Mouse (Mus musculus): ENCODE results near the gene Npas2. TPM values are rescaled to one million over a fixed set of nuclear protein-coding genes. Genes with fewer than 3 reads are reported as not detected.
A peak's percentile ranks its signal among the peaks of the same experiment; 100 is the strongest.

Gene Npas2
- total RNA-seq, 2 experiments from 2014 or later, result 19.4 to 20.7 TPM

GRCm38 (mm10) chr1:39325228-39325627 lies 131.7 kb downstream of the Npas2 start:
- DNase-seq (ENCODE audit: low spot score in 2 of 2), result no peak

- no peak for DNase-seq (ENCODE audit: low spot score in 2 of 2)
Observed at GRCm38 (mm10) chr1:39327546-39327945, 134.0 kb downstream of the Npas2 start.

- no peak for DNase-seq (ENCODE audit: low spot score in 2 of 2)
Observed at GRCm38 (mm10) chr1:39330857-39331594, 137.5 kb downstream of the Npas2 start.

- DNase-seq (ENCODE audit: low spot score in 2 of 2), result no peak
Observed at GRCm38 (mm10) chr1:39332456-39332855, 138.9 kb downstream of the Npas2 start.

GRCm38 (mm10) chr1:39335561-39336196 lies 142.1 kb downstream of the Npas2 start:
- DNase-seq (ENCODE audit: low spot score in 2 of 2), result no peak

GRCm38 (mm10) chr1:39336788-39337187 lies 143.3 kb downstream of the Npas2 start:
- peak in 1 of 2 experiments; percentile 55 for DNase-seq (ENCODE audit: low spot score in 2 of 2)

GRCm38 (mm10) chr1:39338831-39339230 lies 145.3 kb downstream of the Npas2 start:
- no peak for DNase-seq (ENCODE audit: low spot score in 2 of 2)

- DNase-seq (ENCODE audit: low spot score in 2 of 2), result no peak
Observed at GRCm38 (mm10) chr1:39339455-39339854, 145.9 kb downstream of the Npas2 start.

- DNase-seq (ENCODE audit: low spot score in 2 of 2), result no peak
Observed at GRCm38 (mm10) chr1:39340156-39340555, 146.6 kb downstream of the Npas2 start.

GRCm38 (mm10) chr1:39340647-39341046 lies 147.1 kb downstream of the Npas2 start:
- DNase-seq (ENCODE audit: low spot score in 2 of 2), result peak in 1 of 2 experiments; percentile 46

GRCm38 (mm10) chr1:39341807-39342206 lies 148.3 kb downstream of the Npas2 start:
- DNase-seq (ENCODE audit: low spot score in 2 of 2), result no peak

- DNase-seq (ENCODE audit: low spot score in 2 of 2), result no peak
Observed at GRCm38 (mm10) chr1:39343242-39343641, 149.7 kb downstream of the Npas2 start.

GRCm38 (mm10) chr1:39344981-39345600 lies 151.6 kb downstream of the Npas2 start:
- peak in 1 of 2 experiments; percentile 27 for DNase-seq (ENCODE audit: low spot score in 2 of 2)

GRCm38 (mm10) chr1:39349001-39349400 lies 155.5 kb downstream of the Npas2 start:
- DNase-seq (ENCODE audit: low spot score in 2 of 2), result peak; percentile 37 to 66

GRCm38 (mm10) chr1:39349427-39349826 lies 155.9 kb downstream of the Npas2 start:
- DNase-seq (ENCODE audit: low spot score in 2 of 2), result no peak

- no peak for DNase-seq (ENCODE audit: low spot score in 2 of 2)
Observed at GRCm38 (mm10) chr1:39361754-39362514, 168.4 kb downstream of the Npas2 start.

GRCm38 (mm10) chr1:39362515-39362893 lies 169.0 kb downstream of the Npas2 start:
- DNase-seq (ENCODE audit: low spot score in 2 of 2), result no peak

GRCm38 (mm10) chr1:39365562-39365961 lies 172.0 kb downstream of the Npas2 start:
- no peak for DNase-seq (ENCODE audit: low spot score in 2 of 2)

- DNase-seq (ENCODE audit: low spot score in 2 of 2), result no peak
Observed at GRCm38 (mm10) chr1:39367045-39367444, 173.5 kb downstream of the Npas2 start.

GRCm38 (mm10) chr1:39367601-39368266 lies 174.2 kb downstream of the Npas2 start, which contains the start of gene Rpl31:
Gene Rpl31, plus strand, starts transcription at chr1:39367842.
- DNase-seq (ENCODE audit: low spot score in 2 of 2), result peak; percentile 95 to 98

Data from layer of hippocampus, postnatal 14 days (tissue).